Mouse (Mus musculus): ENCODE data around the gene Mst1. TPM values are rescaled to one million over a fixed set of nuclear protein-coding genes. Genes with fewer than 3 reads are reported as not detected.

The Mst1 gene
- polyA plus RNA-seq, 1 experiment, result 0.65 TPM

DNA sequence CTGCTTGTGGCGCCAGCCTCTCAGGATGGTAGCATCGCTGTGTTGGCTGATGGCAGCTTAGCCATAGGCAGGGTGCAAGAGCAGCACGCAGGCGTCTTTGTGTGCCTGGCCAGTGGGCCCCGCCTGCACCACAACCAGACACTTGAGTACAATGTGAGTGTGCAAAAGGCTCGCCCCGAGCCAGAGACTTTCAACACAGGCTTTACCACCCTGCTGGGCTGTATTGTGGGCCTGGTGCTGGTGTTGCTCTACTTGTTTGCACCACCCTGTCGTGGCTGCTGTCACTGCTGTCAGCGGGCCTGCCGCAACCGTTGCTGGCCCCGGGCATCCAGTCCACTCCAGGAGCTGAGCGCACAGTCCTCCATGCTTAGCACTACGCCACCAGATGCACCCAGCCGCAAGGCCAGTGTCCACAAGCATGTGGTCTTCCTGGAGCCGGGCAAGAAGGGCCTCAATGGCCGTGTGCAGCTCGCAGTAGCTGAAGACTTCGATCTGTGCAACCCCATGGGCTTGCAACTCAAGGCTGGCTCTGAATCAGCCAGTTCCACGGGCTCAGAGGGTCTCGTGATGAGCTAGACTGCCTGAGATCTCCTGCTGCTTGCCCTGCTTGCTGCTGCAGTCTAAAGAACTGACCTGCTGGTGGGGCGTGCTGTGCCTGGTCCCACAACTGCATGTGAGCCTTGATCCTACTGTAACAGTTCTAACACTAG is 25.8 kb upstream of the Mst1 start:
- Histone ChIP-seq H3ac (ENCODE audit: control insufficient read depth, insufficient read length) (no peak overlapping the region), H3K36me3 (ENCODE audit: control insufficient read depth, insufficient read depth) (peaks cover 18% of the 10 kb centered on the region), H3K4me2 (ENCODE audit: low read depth) (no peak overlapping the region), H3K79me2 (ENCODE audit: control insufficient read depth, insufficient read depth) (peaks cover 6% of the 10 kb centered on the region), H3K27me3 (ENCODE audit: control insufficient read depth, insufficient read depth, insufficient read length) (no peaks in the 10 kb centered on the region), H3K4me3 (no peak overlapping the region)
- TF ChIP-seq MYOD1 (IDR thresholded peaks at IDR 0.05; ENCODE audit: control insufficient read depth in 1 of 3, insufficient read length in 2 of 3, low read depth in 2 of 3) (no peak), MYOG (IDR thresholded peaks at IDR 0.05; ENCODE audit: control insufficient read depth in 1 of 3, insufficient read depth in 1 of 3, insufficient read length in 2 of 3, low read depth in 2 of 3) (no peak), E2F4 (IDR thresholded peaks at IDR 0.05; ENCODE audit: insufficient read depth) (no peak), MAX (IDR thresholded peaks at IDR 0.05; ENCODE audit: low read depth) (no peak), POLR2A (IDR thresholded peaks at IDR 0.05; ENCODE audit: insufficient read length, low read depth) (peak; percentile 26), CEBPB (IDR thresholded peaks at IDR 0.05; ENCODE audit: insufficient read depth, poor library complexity, severe bottlenecking) (no peak)

DNA sequence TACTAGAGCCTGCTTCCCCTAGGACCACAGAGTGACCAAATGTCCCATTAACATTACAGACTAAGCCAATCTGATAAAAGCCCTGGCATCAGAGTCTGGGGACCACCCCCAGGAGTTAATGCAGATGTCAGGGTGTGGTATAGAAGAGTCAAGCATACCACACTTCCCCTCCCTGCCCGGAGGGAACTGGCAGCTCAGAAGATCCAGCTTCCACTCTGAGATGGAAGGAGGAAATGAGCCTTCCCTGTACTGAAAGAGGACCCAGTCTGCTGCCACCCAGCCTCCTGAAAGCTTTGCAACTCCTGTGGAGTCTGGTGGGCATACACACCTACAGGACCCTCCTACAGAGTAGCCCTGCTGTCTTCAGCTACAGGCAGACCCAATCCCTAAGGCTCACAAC is 25.2 kb upstream of the Mst1 start:
- TF ChIP-seq TCF12 (IDR thresholded peaks at IDR 0.05; ENCODE audit: insufficient read depth, poor library complexity, severe bottlenecking) (no peak), REST (IDR thresholded peaks at IDR 0.05; ENCODE audit: insufficient read depth, insufficient read length) (no peak), E2F4 (IDR thresholded peaks at IDR 0.05; ENCODE audit: insufficient read depth) (no peak), USF1 (IDR thresholded peaks at IDR 0.05; ENCODE audit: low read depth) (no peak), MYOG (IDR thresholded peaks at IDR 0.05; ENCODE audit: control insufficient read depth in 1 of 3, insufficient read depth in 1 of 3, insufficient read length in 2 of 3, low read depth in 2 of 3) (no peak), POLR2AphosphoS2 (IDR thresholded peaks at IDR 0.05; ENCODE audit: insufficient read length, low read depth) (no peak), MAX (IDR thresholded peaks at IDR 0.05; ENCODE audit: low read depth) (no peak), POLR2A (IDR thresholded peaks at IDR 0.05; ENCODE audit: insufficient read length, low read depth) (no peak), SRF (IDR thresholded peaks at IDR 0.05; ENCODE audit: control insufficient read depth, insufficient read length, low read depth) (no peak), TCF3 (IDR thresholded peaks at IDR 0.05; ENCODE audit: insufficient read length, low read depth) (no peak), MYOD1 (IDR thresholded peaks at IDR 0.05; ENCODE audit: control insufficient read depth in 1 of 3, insufficient read length in 2 of 3, low read depth in 2 of 3) (no peak), CEBPB (IDR thresholded peaks at IDR 0.05; ENCODE audit: insufficient read depth, poor library complexity, severe bottlenecking) (no peak)
- H3K4me3 ChIP-seq, result no peak overlapping the region
- no peak overlapping the region for H3K4me2 ChIP-seq (ENCODE audit: low read depth)
- no peak overlapping the region for H3ac ChIP-seq (ENCODE audit: control insufficient read depth, insufficient read length)
- peaks cover under 1% of the 10 kb centered on the region for H3K79me2 ChIP-seq (ENCODE audit: control insufficient read depth, insufficient read depth)
- H3K36me3 ChIP-seq (ENCODE audit: control insufficient read depth, insufficient read depth), result peaks cover 18% of the 10 kb centered on the region
- no peaks in the 10 kb centered on the region for H3K27me3 ChIP-seq (ENCODE audit: control insufficient read depth, insufficient read depth, insufficient read length)

DNA sequence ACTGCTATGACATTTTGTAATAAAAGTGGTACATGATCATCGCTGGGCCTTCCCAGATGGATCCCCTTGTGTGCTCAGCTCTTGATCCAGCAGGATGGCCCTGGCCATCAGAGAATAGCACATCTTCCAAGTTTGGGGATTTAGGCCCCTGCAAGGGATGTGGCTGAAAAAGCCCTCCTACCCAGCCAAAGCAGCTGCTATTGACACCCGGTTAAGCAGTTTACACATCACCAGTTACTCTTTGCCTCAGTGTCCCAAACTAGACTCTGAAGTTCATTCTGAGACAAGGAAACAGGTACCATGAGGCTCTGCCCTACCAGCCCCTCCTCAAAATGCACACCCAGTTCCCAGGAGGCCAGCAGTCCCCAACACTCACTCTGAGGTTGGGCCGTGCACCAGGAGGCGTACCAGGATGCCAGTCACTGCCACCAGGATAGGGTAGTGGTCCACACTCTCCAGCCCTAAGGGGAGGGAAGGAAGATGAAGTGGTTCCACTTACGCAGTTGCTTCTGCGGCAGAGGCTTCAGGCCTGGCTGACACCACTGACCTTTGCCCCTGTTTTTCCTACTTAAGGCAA is 24.5 kb upstream of the Mst1 start:
- Histone ChIP-seq H3K4me3 (no peak overlapping the region), H3K36me3 (ENCODE audit: control insufficient read depth, insufficient read depth) (peaks cover 18% of the 10 kb centered on the region), H3K79me2 (ENCODE audit: control insufficient read depth, insufficient read depth) (no peaks in the 10 kb centered on the region), H3K4me2 (ENCODE audit: low read depth) (no peak overlapping the region), H3K27me3 (ENCODE audit: control insufficient read depth, insufficient read depth, insufficient read length) (no peaks in the 10 kb centered on the region), H3ac (ENCODE audit: control insufficient read depth, insufficient read length) (no peak overlapping the region)
- TF ChIP-seq POLR2AphosphoS2 (IDR thresholded peaks at IDR 0.05; ENCODE audit: insufficient read length, low read depth) (peak; percentile 52), MAX (IDR thresholded peaks at IDR 0.05; ENCODE audit: low read depth) (no peak), REST (IDR thresholded peaks at IDR 0.05; ENCODE audit: insufficient read depth, insufficient read length) (no peak)

DNA sequence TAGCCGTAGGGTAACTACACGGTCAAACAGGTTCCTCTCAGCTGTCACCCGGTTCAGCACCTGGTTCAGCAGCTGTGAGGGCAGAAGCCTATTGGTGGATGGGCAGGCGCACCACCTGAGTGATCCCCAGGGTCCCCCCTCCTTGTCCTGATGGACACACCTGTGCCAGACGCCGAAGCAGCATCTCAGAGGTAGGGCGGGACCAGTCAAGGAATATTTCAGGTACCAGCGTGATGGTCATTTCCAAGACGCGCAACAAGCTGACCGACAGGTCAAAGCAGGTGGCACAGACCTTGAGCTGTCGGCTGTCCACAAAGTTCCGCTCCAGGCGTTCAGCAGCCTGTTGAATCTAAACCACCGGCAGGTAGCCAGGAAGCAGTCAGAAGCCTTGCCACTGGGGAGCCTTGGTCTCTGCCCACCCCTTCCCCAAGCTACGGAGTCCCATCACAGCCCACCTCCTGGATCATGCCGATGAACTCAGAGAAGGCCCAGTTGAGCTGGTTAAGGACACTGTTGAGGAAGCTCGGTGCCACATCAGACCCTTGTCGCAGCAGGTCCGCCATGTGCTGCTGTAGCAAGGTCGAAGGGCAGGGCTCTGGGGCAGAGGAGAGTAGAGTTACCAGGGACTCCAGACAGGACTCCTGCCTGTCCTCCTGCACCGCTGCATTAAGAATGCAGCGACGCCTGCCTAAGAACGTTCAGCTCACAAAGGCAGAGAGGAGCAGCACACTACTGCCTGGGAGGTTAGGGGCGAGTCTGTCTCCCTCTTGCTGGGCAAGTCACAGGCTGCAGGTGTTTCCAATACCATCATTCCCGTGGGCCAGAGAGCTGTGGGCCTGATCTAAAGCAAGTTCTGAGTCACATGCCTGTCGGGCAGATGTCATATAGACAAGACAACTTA is 23.6 kb upstream of the Mst1 start:
- TF ChIP-seq POLR2A (IDR thresholded peaks at IDR 0.05; ENCODE audit: insufficient read length, low read depth) (no peak), CEBPB (IDR thresholded peaks at IDR 0.05; ENCODE audit: insufficient read depth, poor library complexity, severe bottlenecking) (no peak), MYOD1 (IDR thresholded peaks at IDR 0.05; ENCODE audit: control insufficient read depth in 1 of 3, insufficient read length in 2 of 3, low read depth in 2 of 3) (no peak)
- H3K79me2 ChIP-seq (ENCODE audit: control insufficient read depth, insufficient read depth), result no peaks in the 10 kb centered on the region
- H3K4me2 ChIP-seq (ENCODE audit: low read depth), result no peak overlapping the region
- H3K36me3 ChIP-seq (ENCODE audit: control insufficient read depth, insufficient read depth), result peaks cover 18% of the 10 kb centered on the region
- no peak overlapping the region for H3ac ChIP-seq (ENCODE audit: control insufficient read depth, insufficient read length)
- H3K4me3 ChIP-seq, result no peak overlapping the region
- no peaks in the 10 kb centered on the region for H3K27me3 ChIP-seq (ENCODE audit: control insufficient read depth, insufficient read depth, insufficient read length)

DNA sequence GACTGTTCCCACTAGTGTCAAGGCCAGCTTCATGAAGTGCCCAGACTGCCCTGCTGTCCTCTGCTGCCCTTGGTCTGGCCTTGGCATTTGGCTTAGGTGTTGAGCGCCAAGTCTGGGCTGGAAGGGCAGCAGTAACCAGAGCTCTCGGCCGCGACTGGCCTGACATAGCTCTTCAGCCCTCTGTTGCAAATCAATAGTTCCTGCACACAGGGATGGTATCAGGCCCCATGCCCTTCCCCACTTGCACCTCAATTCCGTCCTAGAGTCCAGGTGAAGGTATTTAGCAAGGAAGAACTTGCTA is 23.0 kb upstream of the Mst1 start:
- H3K4me3 ChIP-seq, result no peak overlapping the region
- H3K4me2 ChIP-seq (ENCODE audit: low read depth), result no peak overlapping the region
- H3K79me2 ChIP-seq (ENCODE audit: control insufficient read depth, insufficient read depth), result no peaks in the 10 kb centered on the region
- H3K36me3 ChIP-seq (ENCODE audit: control insufficient read depth, insufficient read depth), result peaks cover 18% of the 10 kb centered on the region
- no peak for TF ChIP-seq USF1 (IDR thresholded peaks at IDR 0.05; ENCODE audit: low read depth)
- TF ChIP-seq POLR2AphosphoS2 (IDR thresholded peaks at IDR 0.05; ENCODE audit: insufficient read length, low read depth), result peak; percentile 14
- no peak for TF ChIP-seq MYOD1 (IDR thresholded peaks at IDR 0.05; ENCODE audit: control insufficient read depth in 1 of 3, insufficient read length in 2 of 3, low read depth in 2 of 3)
- no peak for TF ChIP-seq MYOG (IDR thresholded peaks at IDR 0.05; ENCODE audit: control insufficient read depth in 1 of 3, insufficient read depth in 1 of 3, insufficient read length in 2 of 3, low read depth in 2 of 3)
- no peak overlapping the region for H3ac ChIP-seq (ENCODE audit: control insufficient read depth, insufficient read length)
- H3K27me3 ChIP-seq (ENCODE audit: control insufficient read depth, insufficient read depth, insufficient read length), result no peaks in the 10 kb centered on the region
